Mouse (Mus musculus): Measurements from ENCODE around the gene 5730596B20Rik.

The 5730596B20Rik gene

DNA sequence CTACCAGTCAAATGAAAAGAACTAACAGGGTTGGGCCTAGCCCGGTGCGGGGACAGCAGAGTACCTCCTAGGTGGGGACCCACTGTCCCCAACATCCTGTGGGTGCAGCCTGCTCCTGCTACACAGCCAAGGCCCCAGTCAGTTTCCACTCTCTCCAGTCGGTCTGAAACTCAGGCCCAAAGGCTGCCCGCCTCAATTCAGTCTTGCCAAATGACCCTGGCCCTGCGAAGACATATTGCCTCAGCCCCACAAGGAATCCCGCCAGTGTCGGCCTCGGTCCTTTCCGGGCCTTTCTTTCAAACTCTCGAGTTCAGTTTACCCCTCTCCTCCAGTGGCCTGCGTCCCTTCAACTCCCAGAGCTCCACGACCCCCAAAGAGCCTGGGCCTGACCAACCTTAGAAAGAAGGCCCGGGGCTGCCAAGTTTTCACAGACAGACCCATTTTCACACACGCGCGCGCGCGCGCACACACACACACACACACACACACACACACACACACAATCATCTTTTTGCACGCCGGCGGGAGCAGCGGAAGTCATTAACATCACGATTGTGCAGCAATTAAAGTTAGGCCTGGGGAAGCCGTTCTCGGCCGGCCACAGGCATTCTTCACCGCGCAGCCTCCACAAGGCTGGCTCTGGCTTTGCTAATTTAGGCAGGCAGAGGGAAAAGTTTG is 22.9 kb downstream of the 5730596B20Rik start:
- DNase-seq (ENCODE audit: low spot score in 2 of 2) = no peak

DNA sequence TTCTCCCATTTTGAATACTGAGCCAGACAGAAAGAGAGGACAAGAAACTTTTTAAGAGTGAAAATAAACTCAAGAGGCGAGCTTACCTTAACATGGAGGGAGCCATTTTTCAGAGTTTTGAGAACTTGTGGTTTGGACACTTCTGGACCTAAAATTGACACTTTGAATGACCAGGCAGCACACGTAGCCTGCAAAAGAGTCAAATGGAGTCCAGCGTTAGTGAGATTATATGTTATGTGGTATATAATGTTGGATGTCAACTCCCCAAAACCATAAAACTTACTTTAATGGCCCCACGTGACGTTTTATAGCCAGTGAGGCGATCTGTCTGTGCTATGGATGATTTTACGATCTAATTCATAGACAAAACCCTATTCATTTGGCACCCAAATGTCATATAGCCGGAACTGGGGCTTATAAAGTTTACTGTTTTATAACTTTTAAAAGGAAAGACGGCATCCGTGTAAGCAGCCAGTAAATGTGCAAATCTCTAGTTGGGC is 23.5 kb downstream of the 5730596B20Rik start:
- DNase-seq (ENCODE audit: low spot score in 2 of 2) = no peak

DNA sequence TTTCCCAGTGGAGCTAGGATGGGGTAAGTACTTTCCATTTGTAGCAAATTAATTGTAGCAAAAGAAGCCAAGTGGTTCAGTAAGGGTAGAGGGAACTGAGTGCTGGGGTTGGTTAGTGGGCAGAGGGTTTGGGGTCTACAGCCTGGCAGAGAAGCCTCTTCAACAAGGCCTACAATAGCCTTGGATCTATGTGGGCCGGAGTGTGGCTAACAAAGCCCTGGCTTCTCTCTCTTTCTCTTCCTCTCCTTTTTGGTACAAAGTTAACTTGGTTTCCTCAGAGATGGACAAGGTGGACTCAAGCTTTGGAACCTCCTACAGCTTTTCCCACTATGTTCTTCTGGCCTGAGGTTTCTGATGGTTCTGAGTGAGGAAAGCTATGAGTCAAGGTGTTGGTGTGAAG is 24.0 kb downstream of the 5730596B20Rik start:
- no peak for DNase-seq (ENCODE audit: low spot score in 2 of 2)

GRCm38 (mm10) chr6:52202362-52203120 is 25.2 kb downstream of the 5730596B20Rik start:
- DNase-seq (ENCODE audit: low spot score in 2 of 2) = no peak

DNA sequence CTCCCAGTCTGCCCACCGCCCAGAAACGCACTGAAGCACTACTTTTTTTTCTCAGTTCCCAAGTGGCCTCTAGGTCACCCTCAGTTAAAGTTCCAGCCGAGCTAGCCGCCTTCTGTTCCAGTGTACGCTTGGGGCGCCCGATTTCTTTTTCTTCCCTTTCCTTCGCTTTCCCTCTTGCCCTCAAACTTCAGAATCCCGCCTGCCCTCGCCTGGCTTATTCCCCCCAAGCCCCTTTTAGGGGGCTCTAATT is 25.7 kb downstream of the 5730596B20Rik start:
- DNase-seq (ENCODE audit: low spot score in 2 of 2) = no peak

DNA sequence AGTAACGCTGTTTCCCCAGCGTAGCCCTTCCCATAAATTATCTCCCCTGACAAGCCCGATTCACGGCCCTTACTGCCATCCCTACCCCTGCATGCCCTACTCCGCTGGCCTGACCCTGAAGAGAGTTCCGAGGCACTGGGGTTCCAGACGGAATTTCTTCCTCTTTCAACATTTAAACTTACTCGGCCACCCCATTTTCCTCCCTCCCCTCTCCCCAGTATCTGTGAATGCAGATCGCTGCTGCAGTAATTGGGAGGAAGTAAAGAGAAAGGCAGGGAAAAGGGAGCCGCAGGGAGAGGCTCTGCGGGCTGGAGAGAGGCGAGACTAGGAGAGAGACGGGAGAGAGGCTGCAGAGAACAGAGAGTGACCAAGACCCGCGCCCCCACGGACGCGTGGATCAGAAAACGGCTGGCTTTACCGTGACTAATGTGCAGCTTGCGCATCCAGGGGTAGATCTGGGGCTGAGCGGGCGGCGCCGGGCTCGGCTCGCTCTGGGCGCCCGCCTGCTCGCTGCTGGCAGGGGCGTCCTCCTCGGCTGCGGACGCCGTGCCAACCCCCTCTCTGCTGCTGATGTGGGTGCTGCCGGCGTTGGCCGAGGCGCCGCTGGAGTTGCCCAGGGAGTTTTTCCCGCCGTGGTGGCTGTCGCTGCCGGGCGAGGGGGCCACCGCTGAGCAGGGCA is 26.2 kb downstream of the 5730596B20Rik start:
- DNase-seq (ENCODE audit: low spot score in 2 of 2) = no peak

DNA sequence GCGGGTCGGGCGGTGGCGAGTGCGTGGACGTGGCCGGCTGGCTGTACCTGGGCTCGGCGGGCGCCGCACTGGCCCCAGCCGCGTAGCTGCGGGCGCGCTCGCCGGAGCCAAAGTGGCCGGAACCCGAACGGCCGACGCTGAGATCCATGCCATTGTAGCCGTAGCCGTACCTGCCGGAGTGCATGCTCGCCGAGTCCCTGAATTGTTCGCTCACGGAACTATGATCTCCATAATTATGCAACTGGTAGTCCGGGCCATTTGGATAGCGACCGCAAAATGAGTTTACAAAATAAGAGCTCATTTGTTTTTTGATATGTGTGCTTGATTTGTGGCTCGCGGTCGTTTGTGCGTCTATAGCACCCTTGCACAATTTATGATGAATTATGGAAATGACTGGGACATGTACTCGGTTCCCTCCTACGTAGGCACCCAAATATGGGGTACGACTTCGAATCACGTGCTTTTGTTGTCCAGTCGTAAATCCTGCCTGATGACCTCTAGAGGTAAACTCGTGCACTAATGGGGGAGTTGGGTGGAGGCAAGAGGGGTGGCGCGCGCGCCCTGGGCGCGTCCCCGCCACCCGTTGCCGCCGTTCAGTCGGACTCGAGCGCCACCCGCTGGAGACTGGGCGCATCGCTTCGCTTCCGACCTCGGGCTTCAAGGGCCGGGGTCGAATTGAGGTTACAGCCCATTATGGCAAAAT is 26.9 kb downstream of the 5730596B20Rik start, which contains the start of gene Hoxa5:
Gene Hoxa5 (minus strand): TSS at position 538 of the 703 bp plus-strand sequence.
- DNase-seq (ENCODE audit: low spot score in 2 of 2) = no peak

GRCm38 (mm10) chr6:52205221-52205620 is 27.9 kb downstream of the 5730596B20Rik start:
- no peak for DNase-seq (ENCODE audit: low spot score in 2 of 2)

DNA sequence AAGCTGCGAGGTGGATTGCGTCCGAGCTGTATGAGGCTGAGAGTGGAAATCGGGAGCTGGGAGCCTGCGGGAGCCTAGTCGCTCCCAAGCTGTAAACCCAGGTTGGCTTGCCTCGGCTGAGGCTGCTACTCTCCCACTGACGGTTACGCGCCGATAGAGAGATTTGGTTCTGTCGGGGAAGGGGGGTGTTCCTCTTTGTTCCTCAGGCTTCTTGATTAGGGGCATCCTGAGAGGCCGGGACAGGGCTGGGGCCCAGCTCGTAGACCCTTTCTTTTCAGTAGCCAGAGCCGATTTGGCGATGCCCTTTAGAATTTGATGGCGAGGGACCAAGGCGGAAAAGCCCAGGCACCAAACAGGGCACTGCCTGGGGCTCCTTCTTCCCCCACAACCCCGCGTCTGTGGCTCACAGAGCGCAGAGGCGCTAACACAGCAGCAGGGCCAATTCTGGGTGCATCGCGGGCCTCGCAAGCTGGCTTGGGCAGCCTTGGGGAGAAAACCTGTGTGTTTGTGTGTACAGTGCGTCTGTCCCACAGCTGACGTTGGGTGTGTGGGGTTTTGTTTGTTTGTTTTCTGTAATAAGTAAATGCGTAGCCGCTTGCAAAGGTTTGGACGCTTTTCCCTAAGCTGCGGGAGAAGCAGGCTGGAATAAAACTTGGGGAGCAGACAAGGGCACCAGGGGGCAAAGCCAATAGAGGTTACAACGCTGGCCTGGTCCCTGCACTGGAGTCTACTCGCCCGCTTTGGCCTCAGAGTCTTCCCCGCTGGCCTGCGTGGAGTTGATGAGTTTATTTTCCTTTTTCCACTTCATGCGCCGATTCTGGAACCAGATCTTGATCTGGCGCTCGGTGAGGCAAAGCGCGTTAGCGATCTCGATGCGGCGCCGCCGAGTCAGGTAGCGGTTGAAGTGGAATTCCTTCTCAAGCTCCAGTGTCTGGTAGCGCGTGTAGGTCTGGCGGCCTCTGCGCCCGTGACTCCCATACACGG is 28.6 kb downstream of the 5730596B20Rik start:
- DNase-seq (ENCODE audit: low spot score in 2 of 2) = no peak

DNA sequence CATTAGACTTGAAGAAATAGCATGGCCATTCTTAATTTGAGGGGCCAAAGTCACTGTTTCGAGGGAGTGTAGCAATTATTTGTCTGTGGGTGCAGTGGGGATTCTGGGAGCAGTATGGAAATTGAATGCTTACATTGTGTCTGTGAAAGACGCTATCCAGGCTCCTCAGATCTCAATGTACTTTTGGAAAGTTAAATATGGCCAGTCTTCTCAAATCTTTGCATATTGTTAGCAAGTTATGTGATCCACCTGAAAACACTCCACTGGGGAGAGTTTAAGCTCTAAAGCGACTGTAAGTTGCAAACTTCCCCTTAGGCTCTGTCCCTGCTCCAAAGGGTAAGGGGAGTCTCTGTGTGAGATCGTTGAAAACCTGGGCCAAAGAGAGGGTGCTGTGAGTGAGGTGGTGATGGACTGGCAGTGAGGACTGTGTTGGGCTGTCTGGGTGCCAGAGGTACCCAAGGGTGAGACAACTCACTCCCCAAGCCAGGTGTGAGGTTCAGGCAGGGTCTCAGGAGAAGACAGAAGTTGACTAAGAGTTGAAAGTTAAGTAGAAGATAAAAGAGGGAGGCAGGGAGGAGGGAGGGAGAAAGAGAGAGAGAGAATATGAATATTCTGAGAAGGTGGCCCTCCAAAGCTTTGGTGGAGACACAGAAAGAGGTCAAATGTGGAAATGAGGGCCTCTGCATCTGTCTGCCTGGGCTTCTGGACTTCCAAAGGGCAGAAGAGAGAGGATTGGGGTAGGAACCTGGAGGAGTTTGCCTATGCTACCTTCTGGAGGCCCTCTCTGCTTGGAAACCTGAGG is 29.8 kb downstream of the 5730596B20Rik start:
- DNase-seq (ENCODE audit: low spot score in 2 of 2) = no peak

- no peak for DNase-seq (ENCODE audit: low spot score in 2 of 2)
These were observed 30.3 kb downstream of the 5730596B20Rik start for GRCm38 (mm10) chr6:52207684-52207976.

GRCm38 (mm10) chr6:52208072-52208867 is 31.0 kb downstream of the 5730596B20Rik start, which contains the start of gene Hoxa6:
TSS of gene Hoxa6 (minus strand) at chr6:52208722.
- DNase-seq (ENCODE audit: low spot score in 2 of 2) = peak; percentile 61 to 72

- DNase-seq (ENCODE audit: low spot score in 2 of 2) = no peak
These were observed 31.8 kb downstream of the 5730596B20Rik start for GRCm38 (mm10) chr6:52208868-52209684.

GRCm38 (mm10) chr6:52209685-52210046 is 32.4 kb downstream of the 5730596B20Rik start:
- no peak for DNase-seq (ENCODE audit: low spot score in 2 of 2)

DNA sequence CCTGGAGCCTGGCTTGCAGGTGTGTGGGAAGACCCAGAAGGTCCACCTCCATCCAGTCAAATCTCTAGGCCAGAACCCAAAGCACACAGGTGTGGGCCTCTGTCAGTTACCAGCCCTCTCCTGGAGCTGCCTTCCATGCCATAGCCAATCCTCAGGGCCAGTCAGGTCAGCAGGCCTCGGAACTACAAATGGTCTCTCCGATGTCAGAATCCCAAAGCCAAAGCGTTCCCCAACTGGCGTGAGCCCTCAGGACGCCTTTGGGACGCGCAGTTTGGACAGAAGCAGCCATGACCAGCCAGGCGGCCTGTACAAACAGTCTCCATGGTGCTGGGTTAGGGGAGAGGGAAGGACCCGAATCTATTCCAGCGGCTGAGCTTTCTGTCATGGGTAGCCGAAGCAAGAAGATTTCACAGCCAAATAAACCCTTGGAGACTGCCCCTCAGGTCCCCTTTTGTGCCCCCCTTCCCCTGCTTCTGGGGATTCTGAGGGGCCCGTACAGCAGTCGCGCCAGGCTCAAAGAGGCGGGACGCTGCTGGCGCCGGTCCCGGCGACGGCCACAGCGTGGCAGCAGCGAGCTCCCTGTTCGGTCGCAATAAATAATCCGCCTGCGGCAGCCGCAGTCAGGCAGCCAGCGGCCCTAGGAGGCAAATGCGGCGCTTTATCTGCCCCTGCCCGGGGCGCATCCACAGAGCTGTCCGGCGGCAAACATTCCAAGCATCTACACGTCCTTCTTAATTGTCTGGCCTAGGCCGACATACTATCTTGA is 34.1 kb downstream of the 5730596B20Rik start:
- peak; percentile 76 to 81 for DNase-seq (ENCODE audit: low spot score in 2 of 2)

- no peak for DNase-seq (ENCODE audit: low spot score in 2 of 2)
These were observed 34.7 kb downstream of the 5730596B20Rik start for GRCm38 (mm10) chr6:52211961-52212360.

GRCm38 (mm10) chr6:52212556-52213118 is 35.3 kb downstream of the 5730596B20Rik start:
- DNase-seq (ENCODE audit: low spot score in 2 of 2) = peak; percentile 43 to 59
